Mouse (Mus musculus) liver, embryonic 14 days (tissue): ENCODE results near the gene Slc25a47. TPM values are rescaled to one million over a fixed set of nuclear protein-coding genes. Genes with fewer than 3 reads are reported as not detected.

Experiments used
- polyA plus RNA-seq: library from polyadenylated mRNA; depleted of rRNA; stranded (reverse); fragments of >200 nt; gene quantifications from 2 replicates; pipeline ENCODE4 v1.2.3, GENCODE M21; 2012; rRNA removed

The Slc25a47 gene
- 2.9 and 3.9 TPM in 2 replicates for polyA plus RNA-seq

DNA sequence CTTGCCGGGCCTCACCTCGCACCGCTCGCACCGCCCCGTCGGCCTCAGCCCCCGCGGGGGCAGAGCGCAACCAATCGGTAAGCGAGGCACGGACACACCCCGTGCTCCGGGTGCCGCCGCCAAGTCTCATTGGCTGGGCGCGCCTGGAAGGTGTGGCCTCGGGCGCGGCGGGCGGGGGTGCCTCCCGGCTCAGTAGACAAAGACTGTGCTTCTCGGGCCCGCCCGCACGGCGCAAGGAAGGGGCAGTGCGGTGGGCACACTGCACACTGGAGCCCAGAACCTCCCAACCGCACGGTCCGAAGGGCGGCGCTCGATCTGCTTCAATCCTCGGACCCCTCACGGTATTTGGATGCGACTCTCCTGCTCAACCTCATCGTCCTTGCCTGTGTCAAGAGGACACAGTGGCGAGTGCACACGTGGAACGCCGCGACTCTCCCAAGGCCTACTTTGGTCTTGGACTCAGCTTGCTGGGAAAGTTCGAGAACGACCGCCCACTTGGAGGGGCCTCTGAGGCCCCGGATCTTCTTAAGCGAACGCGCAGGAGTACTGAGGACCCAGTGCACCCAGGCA is at the start of gene Slc25a47, which contains the start of gene Slc25a29:
Gene Slc25a47, plus strand, starts transcription at position 207 of the 570 bp plus-strand sequence.
Gene Slc25a29, minus strand, starts transcription at position 44 of the 570 bp plus-strand sequence.

DNA sequence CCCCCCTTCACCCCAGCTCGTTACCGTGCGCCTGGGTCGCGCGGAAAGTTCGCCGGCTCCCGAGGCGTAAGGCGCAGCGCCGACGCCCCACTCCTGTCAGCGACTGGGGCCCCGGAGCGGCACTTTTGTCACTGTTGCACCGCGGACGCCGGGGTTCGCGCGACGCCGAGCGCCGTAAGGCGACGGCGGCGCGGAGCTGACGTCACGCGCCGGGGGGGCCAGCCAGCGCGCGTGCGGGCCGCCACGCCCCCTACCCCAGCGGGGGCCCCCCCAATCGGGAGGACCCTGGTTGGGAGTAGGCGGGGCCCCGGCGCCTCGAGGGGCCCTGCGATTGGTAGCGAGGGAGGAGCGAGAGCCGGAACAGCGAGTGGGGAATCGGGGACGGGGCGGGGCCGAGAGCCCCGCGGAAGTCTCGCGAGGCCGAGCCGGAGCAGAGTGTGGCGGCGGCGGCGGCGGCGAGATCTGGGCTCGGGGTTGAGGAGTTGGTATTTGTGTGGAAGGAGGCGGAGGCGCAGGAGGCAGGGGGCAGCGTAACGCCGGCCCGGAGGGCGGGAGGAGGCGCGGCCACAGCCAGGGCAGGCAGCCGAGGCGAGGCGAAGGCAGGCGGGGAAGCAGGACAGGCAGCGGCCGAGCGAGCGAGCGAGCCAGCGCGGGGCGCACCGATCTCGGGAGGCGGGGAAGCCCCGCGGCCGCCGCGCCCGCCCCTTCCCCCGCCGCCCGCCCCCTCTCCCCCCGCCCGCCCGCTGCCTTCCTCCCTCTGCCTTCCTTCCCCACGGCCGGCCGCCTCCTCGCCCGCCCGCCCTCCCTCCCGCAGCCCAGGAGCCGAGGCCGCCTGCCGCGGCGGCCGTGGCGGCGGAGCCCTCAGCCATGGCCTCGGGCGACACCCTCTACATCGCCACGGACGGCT is 43.0 kb upstream of the Slc25a47 start, which contains the start of gene Yy1:
Gene Yy1, plus strand, starts transcription at position 428 of the 907 bp plus-strand sequence.

GRCm38 (mm10) chr12:108892989-108893714 is 57.3 kb downstream of the Slc25a47 start, which contains the start of gene Wdr25:
TSS of gene Wdr25 (plus strand) at chr12:108893631.

DNA sequence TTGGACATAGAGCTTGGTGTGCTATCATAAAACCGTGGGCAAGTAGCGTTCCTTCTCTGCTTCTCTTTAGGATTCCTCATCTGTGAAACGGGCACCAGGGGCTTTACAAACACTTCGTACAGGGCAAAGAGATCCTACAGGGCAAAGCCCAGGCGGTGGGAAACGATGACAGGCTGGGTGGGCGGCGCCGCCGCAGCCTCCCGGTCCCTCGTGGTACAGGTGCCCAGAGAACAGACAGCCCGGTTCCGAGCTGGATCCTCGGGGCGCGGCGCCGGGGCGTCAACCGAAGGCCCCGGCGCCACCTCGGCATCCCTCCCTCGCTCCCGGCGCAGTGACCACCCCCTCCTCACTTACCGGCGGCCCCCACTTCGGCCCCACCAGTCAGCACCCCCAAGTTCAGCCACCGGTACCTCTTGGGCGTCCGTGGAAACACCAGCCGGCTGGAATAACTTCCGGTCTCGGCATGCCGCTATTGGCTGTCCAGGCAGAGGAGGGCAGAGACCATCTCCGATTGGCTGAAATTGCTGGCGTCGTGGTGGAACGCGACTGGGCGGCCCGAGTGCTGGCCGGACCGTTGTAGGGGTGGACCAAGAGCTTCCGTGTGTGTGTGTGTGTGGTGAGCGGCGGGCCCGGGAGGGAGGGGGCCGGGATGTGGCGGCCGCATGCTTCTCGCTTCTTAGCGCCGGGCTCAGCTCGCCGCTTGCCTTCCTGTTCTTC is 58.0 kb downstream of the Slc25a47 start, which contains the start of gene Wars:
Gene Wars, minus strand, starts transcription at position 460 of the 717 bp plus-strand sequence.

Other genes starting within 250 kb of the Slc25a47 start
- gene Degs2, start 133.7 kb upstream of the Slc25a47 start, polyA plus RNA-seq: 0.03 TPM in 1 of 2 replicates, not detected in the other
- 11.3 and 13.6 TPM in 2 replicates for gene Yy1, start 43.1 kb upstream of the Slc25a47 start, polyA plus RNA-seq
- gene Slc25a29, start 163 bp upstream of the Slc25a47 start, polyA plus RNA-seq: 0.37 and 0.53 TPM in 2 replicates
- 3.8 and 4.1 TPM in 2 replicates for gene Wdr25, start 57.6 kb downstream of the Slc25a47 start, polyA plus RNA-seq
- gene Wars, start 58.1 kb downstream of the Slc25a47 start, polyA plus RNA-seq: 18.1 and 20.4 TPM in 2 replicates
- 1.1 and 1.3 TPM in 2 replicates for gene Begain, start 232.2 kb downstream of the Slc25a47 start, polyA plus RNA-seq